Mouse (Mus musculus) small intestine, adult 2 months (tissue): ENCODE measurements around the gene Ermn.

ENCODE experiments used
- CTCF ChIP-seq: fragments of 200-500 bp; IDR thresholded peaks from 2 replicates; pipeline ENCODE4 v1.5.1; 2012; ENCODE audit warnings: low read depth, mild to moderate bottlenecking, control low read depth, inconsistent platforms, low read length, moderate library complexity, mixed read lengths; ENCODE audit not compliant: insufficient replicate concordance, insufficient read length; ENCODE audit errors: extremely low read depth
- POLR2A ChIP-seq: fragments of 200-500 bp; IDR thresholded peaks from 2 replicates; pipeline ENCODE4 v1.6.1; 2012; ENCODE audit warnings: low read depth, mild to moderate bottlenecking, control low read depth, inconsistent platforms, low read length, moderate library complexity

- TF ChIP-seq POLR2A = no peak
- no peak for TF ChIP-seq CTCF
These were observed 54.8 kb downstream of the Ermn start, which contains the start of gene Galnt5 for GRCm38 (mm10) chr2:57997752-57998430.
